ENCODE assay signal across 22 mouse cellular contexts in the genomic region with DNA sequence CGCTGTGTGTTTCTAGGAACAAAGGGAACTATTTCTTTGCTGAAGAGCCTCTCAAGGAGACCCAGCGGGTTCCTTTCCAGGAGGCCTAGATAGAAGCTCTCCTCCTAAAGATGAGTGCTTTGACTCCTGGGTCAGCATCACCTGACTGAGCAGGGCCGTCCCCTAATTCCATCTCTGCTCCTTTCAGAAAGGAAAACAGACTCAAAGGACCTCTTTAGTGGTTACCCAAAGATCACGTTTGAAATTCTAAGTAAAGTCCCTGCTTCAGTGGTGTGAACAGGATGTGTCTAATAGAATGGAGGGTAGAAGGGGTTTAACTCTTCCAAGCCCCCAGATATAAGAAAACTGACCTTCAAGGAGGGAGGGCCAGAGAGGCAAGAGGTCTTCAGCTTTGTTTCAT.
DNase-seq lines count a peak whose midpoint lies in the region; ATAC-seq and TF ChIP-seq lines count a peak whose summit lies in the region.
"Had no signal": no experiment of that assay in that cellular context is flagged by ENCODE, and none has a peak within 500 bp of the region (broad histone marks: within the 10 kb centered on the region; RNA-seq: fewer than 3 reads in every experiment).

No protein-coding gene starts in this region.

- H3K9ac ChIP-seq in hindbrain, embryonic 15.5 days: no peak overlapping the region
- H3K9ac ChIP-seq in hindbrain, embryonic 12.5 days: no peak overlapping the region
- no peak overlapping the region for H3K9ac ChIP-seq in midbrain, embryonic 16.5 days (ENCODE audit: low read depth, low read length)
- H3K9ac ChIP-seq in midbrain, embryonic 14.5 days (replicated peaks; ENCODE audit: low read length): no peak overlapping the region
- H3K9ac ChIP-seq in hindbrain, postnatal 0 days (replicated peaks; ENCODE audit: low read length): no peak overlapping the region
- no peak overlapping the region for H3K9ac ChIP-seq in forebrain, postnatal 0 days
- H3K9ac ChIP-seq: embryonic facial prominence, embryonic 15.5 days; heart, embryonic 15.5 days; intestine, embryonic 15.5 days had no signal

- WGBS in hindbrain, embryonic 15.5 days: 16% methylated on average over 4 of the region's 4 CpGs
- 25% methylated on average over 4 of the region's 4 CpGs for WGBS in hindbrain, embryonic 12.5 days
- 17% methylated on average over 4 of the region's 4 CpGs for WGBS in midbrain, embryonic 16.5 days
- WGBS in midbrain, embryonic 14.5 days: 13% methylated on average over 4 of the region's 4 CpGs
- WGBS in hindbrain, postnatal 0 days: 21% methylated on average over 4 of the region's 4 CpGs
- WGBS in forebrain, postnatal 0 days: 16% methylated on average over 4 of the region's 4 CpGs

- H3K4me1 ChIP-seq in hindbrain, embryonic 15.5 days (replicated peaks): peaks cover 4% of the 10 kb centered on the region; the same call in 1 of the 2 replicates
- H3K4me1 ChIP-seq in hindbrain, embryonic 12.5 days: no peaks in the 10 kb centered on the region
- peaks cover 6% of the 10 kb centered on the region; the same call in 1 of the 2 replicates for H3K4me1 ChIP-seq in midbrain, embryonic 16.5 days (ENCODE audit: control insufficient read depth, insufficient read depth, low read length)
- 0 out of 2 replicates have a peak, but pooled peaks cover 2% of the 10 kb centered on the region for H3K4me1 ChIP-seq in midbrain, embryonic 14.5 days (ENCODE audit: control insufficient read depth, insufficient read depth, low read length)
- H3K4me1 ChIP-seq in cortical plate, adult 2 months (ENCODE audit: control insufficient read depth, insufficient read depth, low read length): peaks cover 14% of the 10 kb centered on the region
- H3K4me1 ChIP-seq in hindbrain, postnatal 0 days (ENCODE audit: insufficient read depth, low read length): no peaks in the 10 kb centered on the region
- H3K4me1 ChIP-seq in forebrain, postnatal 0 days (ENCODE audit: insufficient read depth): no peaks in the 10 kb centered on the region
- H3K4me1 ChIP-seq: embryonic facial prominence, embryonic 15.5 days; intestine, embryonic 15.5 days had no signal

- no peaks in the 10 kb centered on the region for H3K36me3 ChIP-seq in hindbrain, embryonic 15.5 days
- no peaks in the 10 kb centered on the region for H3K36me3 ChIP-seq in hindbrain, embryonic 12.5 days
- H3K36me3 ChIP-seq in midbrain, embryonic 16.5 days (ENCODE audit: control insufficient read depth, insufficient read depth, low read length): no peaks in the 10 kb centered on the region
- H3K36me3 ChIP-seq in midbrain, embryonic 14.5 days (ENCODE audit: control insufficient read depth, insufficient read depth, low read length): no peaks in the 10 kb centered on the region
- H3K36me3 ChIP-seq in hindbrain, postnatal 0 days (ENCODE audit: insufficient read depth, low read length): no peaks in the 10 kb centered on the region
- H3K36me3 ChIP-seq in forebrain, postnatal 0 days (ENCODE audit: insufficient read depth): no peaks in the 10 kb centered on the region
- H3K36me3 ChIP-seq: embryonic facial prominence, embryonic 15.5 days; forebrain, embryonic 10.5 days; G1E; heart, embryonic 15.5 days; intestine, embryonic 15.5 days had no signal

- no peak overlapping the region for H3K4me2 ChIP-seq in hindbrain, embryonic 15.5 days
- H3K4me2 ChIP-seq in hindbrain, embryonic 12.5 days (replicated peaks): no peak overlapping the region
- H3K4me2 ChIP-seq in midbrain, embryonic 16.5 days (ENCODE audit: low read length): no peak overlapping the region
- H3K4me2 ChIP-seq in midbrain, embryonic 14.5 days (ENCODE audit: low read length): no peak overlapping the region
- H3K4me2 ChIP-seq in hindbrain, postnatal 0 days (ENCODE audit: low read depth, low read length): no peak overlapping the region
- no peak overlapping the region for H3K4me2 ChIP-seq in forebrain, postnatal 0 days (ENCODE audit: low read depth)
- H3K4me2 ChIP-seq: embryonic facial prominence, embryonic 15.5 days; heart, embryonic 15.5 days; intestine, embryonic 15.5 days had no signal

- no peak for TF ChIP-seq CTCF in cortical plate, adult 2 months (IDR thresholded peaks at IDR 0.05; ENCODE audit: extremely low read depth, insufficient read depth, low read length)
- TF ChIP-seq CTCF in hindbrain, postnatal 0 days (IDR thresholded peaks at IDR 0.05; ENCODE audit: low read depth): no peak
- TF ChIP-seq CTCF in forebrain, postnatal 0 days (IDR thresholded peaks at IDR 0.05; ENCODE audit: low read depth): no peak

- no peaks in the 10 kb centered on the region for H3K9me3 ChIP-seq in hindbrain, embryonic 15.5 days
- H3K9me3 ChIP-seq in hindbrain, embryonic 12.5 days (replicated peaks): no peaks in the 10 kb centered on the region
- no peaks in the 10 kb centered on the region for H3K9me3 ChIP-seq in midbrain, embryonic 16.5 days (replicated peaks; ENCODE audit: control insufficient read depth, low read length, poor library complexity, severe bottlenecking)
- no peaks in the 10 kb centered on the region for H3K9me3 ChIP-seq in midbrain, embryonic 14.5 days (ENCODE audit: control insufficient read depth, low read length)
- H3K9me3 ChIP-seq in hindbrain, postnatal 0 days (ENCODE audit: low read length): no peaks in the 10 kb centered on the region
- no peaks in the 10 kb centered on the region for H3K9me3 ChIP-seq in forebrain, postnatal 0 days (ENCODE audit: low read length)
- H3K9me3 ChIP-seq: embryonic facial prominence, embryonic 15.5 days; forebrain, embryonic 10.5 days; G1E; heart, embryonic 15.5 days; intestine, embryonic 15.5 days had no signal

- ATAC-seq in hindbrain, embryonic 15.5 days (ENCODE audit: low FRiP score, low read depth): no peak
- no peak for ATAC-seq in hindbrain, embryonic 12.5 days (ENCODE audit: low FRiP score)
- no peak for ATAC-seq in midbrain, embryonic 16.5 days
- ATAC-seq in midbrain, embryonic 14.5 days (ENCODE audit: low FRiP score, low TSS enrichment): no peak
- ATAC-seq in hindbrain, postnatal 0 days: no peak
- ATAC-seq in forebrain, postnatal 0 days: no peak
- ATAC-seq: forebrain, embryonic 14.5 days; intestine, embryonic 15.5 days had no signal

- TF ChIP-seq POLR2A in cortical plate, adult 2 months (IDR thresholded peaks at IDR 0.05; ENCODE audit: extremely low read depth, insufficient read depth, low read length): no peak

- peak overlapping the region; percentile 45; the same call in 1 of the 2 replicates for H3K27ac ChIP-seq in hindbrain, embryonic 15.5 days (replicated peaks)
- no peak overlapping the region for H3K27ac ChIP-seq in hindbrain, embryonic 12.5 days
- H3K27ac ChIP-seq in midbrain, embryonic 16.5 days (ENCODE audit: low read length): peak overlapping the region; percentile 63
- H3K27ac ChIP-seq in midbrain, embryonic 14.5 days (replicated peaks; ENCODE audit: low read depth, low read length): no peak overlapping the region
- H3K27ac ChIP-seq in cortical plate, adult 2 months (ENCODE audit: insufficient read depth, low read length): peak overlapping the region; percentile 51; the same call in 1 of the 2 replicates
- H3K27ac ChIP-seq in hindbrain, postnatal 0 days: 0 out of 2 replicates have a peak overlapping the region, but pooled peaks have one; percentile 26
- no peak overlapping the region for H3K27ac ChIP-seq in forebrain, postnatal 0 days (ENCODE audit: low read depth, low read length)
- H3K27ac ChIP-seq: embryonic facial prominence, embryonic 15.5 days; forebrain, embryonic 10.5 days; heart, embryonic 15.5 days; intestine, embryonic 15.5 days had no signal

- DNase-seq in midbrain, embryonic 14.5 days: no peak
- DNase-seq in hindbrain, postnatal 0 days (ENCODE audit: low spot score): no peak
- no peak for DNase-seq in forebrain, postnatal 0 days
- DNase-seq: adrenal gland, adult 8-10 months; adrenal gland, postnatal 36 days; cerebellum, adult 2 months; cerebellum, postnatal 10 days; embryo, embryonic 11 days; gastrocnemius, postnatal 36 days; heart, adult 11 months; heart, postnatal 14 days had no signal

- H3K27me3 ChIP-seq in hindbrain, embryonic 15.5 days: no peaks in the 10 kb centered on the region
- no peaks in the 10 kb centered on the region for H3K27me3 ChIP-seq in hindbrain, embryonic 12.5 days
- 0 out of 2 replicates have a peak, but pooled peaks cover 2% of the 10 kb centered on the region for H3K27me3 ChIP-seq in midbrain, embryonic 16.5 days (ENCODE audit: control insufficient read depth, insufficient read depth, low read depth, low read length)
- H3K27me3 ChIP-seq in midbrain, embryonic 14.5 days (ENCODE audit: control insufficient read depth, insufficient read depth, low read length): peaks cover 7% of the 10 kb centered on the region; the same call in 1 of the 2 replicates
- no peaks in the 10 kb centered on the region for H3K27me3 ChIP-seq in hindbrain, postnatal 0 days (ENCODE audit: insufficient read depth, low read length)
- H3K27me3 ChIP-seq in forebrain, postnatal 0 days (ENCODE audit: insufficient read depth, low read length): no peaks in the 10 kb centered on the region
- H3K27me3 ChIP-seq: embryonic facial prominence, embryonic 15.5 days; intestine, embryonic 15.5 days had no signal

- no peak overlapping the region for H3K4me3 ChIP-seq in hindbrain, embryonic 15.5 days
- no peak overlapping the region for H3K4me3 ChIP-seq in hindbrain, embryonic 12.5 days
- H3K4me3 ChIP-seq in midbrain, embryonic 16.5 days (ENCODE audit: low read depth, low read length): no peak overlapping the region
- H3K4me3 ChIP-seq in midbrain, embryonic 14.5 days (replicated peaks; ENCODE audit: low read depth, low read length): no peak overlapping the region
- no peak overlapping the region for H3K4me3 ChIP-seq in cortical plate, adult 2 months (ENCODE audit: insufficient read depth, low read length)
- H3K4me3 ChIP-seq in hindbrain, postnatal 0 days (ENCODE audit: low read length): no peak overlapping the region
- H3K4me3 ChIP-seq in forebrain, postnatal 0 days (ENCODE audit: low read depth, low read length): no peak overlapping the region
- H3K4me3 ChIP-seq: embryonic facial prominence, embryonic 15.5 days; erythroblast, embryonic 14.5 days; forebrain, embryonic 10.5 days; heart, embryonic 15.5 days; intestine, embryonic 15.5 days had no signal

Comparison
In these comparisons a context has a peak if more than half of its experiments do, and no peak if none do; other contexts are left out.
1. H3K27ac ChIP-seq: peak in hindbrain, embryonic 15.5 days (single experiment), midbrain, embryonic 16.5 days (single experiment), cortical plate, adult 2 months (single experiment) and hindbrain, postnatal 0 days (single experiment); none in hindbrain, embryonic 12.5 days (single experiment), midbrain, embryonic 14.5 days (single experiment) and forebrain, postnatal 0 days (single experiment).